Mouse (Mus musculus) heart, embryonic 13.5 days (tissue): ENCODE data around the gene Arhgef3. TPM values are rescaled to one million over a fixed set of nuclear protein-coding genes. Genes with fewer than 3 reads are reported as not detected.

Experiments
- ATAC-seq: fragments of 200-750 bp; cut with Nextera tagmentation; 2 replicates; pipeline ENCODE4 v1.8.0; 2017; ENCODE audit warnings: moderate TSS enrichment; ENCODE audit not compliant: insufficient number of reproducible peaks, low FRiP score, low TSS enrichment; ENCODE audit errors: extremely low read depth
- H3K27ac ChIP-seq: fragments of 300-500 bp; sonication (generic); replicated peaks from 2 replicates; pipeline ENCODE4 v1.5.1; 2015; ENCODE audit warnings: moderate library complexity, mild to moderate bottlenecking, inconsistent platforms
- H3K27me3 ChIP-seq: fragments of 300-500 bp; sonication (generic); replicated peaks from 2 replicates; pipeline ENCODE4 v1.6.1; 2015; ENCODE audit warnings: mild to moderate bottlenecking, inconsistent platforms
- H3K36me3 ChIP-seq: fragments of 300-500 bp; sonication (generic); 2 replicates; pipeline ENCODE4 v1.6.1; 2015; ENCODE audit warnings: mild to moderate bottlenecking, inconsistent platforms
- H3K4me1 ChIP-seq: fragments of 300-500 bp; sonication (generic); 2 replicates; pipeline ENCODE4 v1.6.1; 2015; ENCODE audit warnings: inconsistent platforms
- H3K4me2 ChIP-seq: fragments of 300-500 bp; sonication (generic); 2 replicates; pipeline ENCODE4 v1.6.1; 2015; ENCODE audit warnings: inconsistent platforms, mild to moderate bottlenecking, moderate library complexity
- H3K4me3 ChIP-seq: fragments of 300-500 bp; sonication (generic); 2 replicates; pipeline ENCODE4 v1.5.1; 2015; ENCODE audit warnings: moderate library complexity, mild to moderate bottlenecking, inconsistent platforms
- H3K9ac ChIP-seq: fragments of 300-500 bp; sonication (generic); 2 replicates; pipeline ENCODE4 v1.6.1; 2015; ENCODE audit warnings: inconsistent platforms, mild to moderate bottlenecking, moderate library complexity
- H3K9me3 ChIP-seq: fragments of 300-500 bp; sonication (generic); 2 replicates; pipeline ENCODE4 v1.6.1; 2016; ENCODE audit warnings: inconsistent platforms
- WGBS: fragments of 180-500 bp; shearing (Covaris S2); methylation state at CpG from one replicate; pipeline ENCODE4 v1.1.7; 2015; ENCODE audit warnings: mixed read lengths; 5-methylcytosine and 5-hydroxymethylcytosine counted together
- polyA plus RNA-seq: library from polyadenylated mRNA; unstranded; fragments of >200 nt; fragmentation: Nextera tagmentation; extraction: Ambion mirVana; gene quantifications from 2 replicates; pipeline ENCODE4 v1.2.1, GENCODE M21; 2015

Arhgef3 gene
- polyA plus RNA-seq, 1 experiment from 2014 or later: 13.2 TPM

GRCm38 (mm10) chr14:27299705-27300104, 185.0 kb downstream of the Arhgef3 start:
- Histone ChIP-seq H3K4me1 (peaks cover 24% of the 10 kb centered on the region), H3K4me3 (no peak overlapping the region), H3K4me2 (no peak overlapping the region), H3K9ac (no peak overlapping the region), H3K27ac (no peak overlapping the region), H3K36me3 (no peaks in the 10 kb centered on the region), H3K27me3 (no peaks in the 10 kb centered on the region), H3K9me3 (no peaks in the 10 kb centered on the region)
- 36% methylated on average over 4 of the region's 4 CpGs for WGBS
- ATAC-seq: no peak

GRCm38 (mm10) chr14:27301768-27302499, 187.2 kb downstream of the Arhgef3 start:
- Histone ChIP-seq H3K9me3 (no peaks in the 10 kb centered on the region), H3K4me2 (no peak overlapping the region), H3K36me3 (no peaks in the 10 kb centered on the region), H3K27me3 (no peaks in the 10 kb centered on the region), H3K4me1 (peaks cover 18% of the 10 kb centered on the region), H3K4me3 (no peak overlapping the region), H3K27ac (no peak overlapping the region), H3K9ac (no peak overlapping the region)
- 63% methylated on average over 5 of the region's 5 CpGs for WGBS
- no peak for ATAC-seq

GRCm38 (mm10) chr14:27303294-27303693, 188.6 kb downstream of the Arhgef3 start:
- H3K27ac ChIP-seq: no peak overlapping the region
- ATAC-seq: no peak
- H3K9ac ChIP-seq: no peak overlapping the region
- H3K4me1 ChIP-seq: peaks cover 15% of the 10 kb centered on the region
- no peak overlapping the region for H3K4me2 ChIP-seq
- H3K36me3 ChIP-seq: no peaks in the 10 kb centered on the region
- WGBS: 65% methylated on average over 4 of the region's 4 CpGs
- H3K9me3 ChIP-seq: no peaks in the 10 kb centered on the region
- H3K27me3 ChIP-seq: no peaks in the 10 kb centered on the region
- H3K4me3 ChIP-seq: no peak overlapping the region

- no peak for ATAC-seq
- no peak overlapping the region for H3K4me2 ChIP-seq
- no peaks in the 10 kb centered on the region for H3K27me3 ChIP-seq
- H3K9ac ChIP-seq: no peak overlapping the region
- no peak overlapping the region for H3K4me3 ChIP-seq
- 70% methylated on average over 4 of the region's 4 CpGs for WGBS
- H3K36me3 ChIP-seq: no peaks in the 10 kb centered on the region
- H3K4me1 ChIP-seq: peaks cover 5% of the 10 kb centered on the region; the same call in 1 of the 2 replicates
- H3K27ac ChIP-seq: no peak overlapping the region
- no peaks in the 10 kb centered on the region for H3K9me3 ChIP-seq
Measured at GRCm38 (mm10) chr14:27304408-27304807, 189.7 kb downstream of the Arhgef3 start.

GRCm38 (mm10) chr14:27308761-27309160, 194.1 kb downstream of the Arhgef3 start:
- H3K9me3 ChIP-seq: no peaks in the 10 kb centered on the region
- no peaks in the 10 kb centered on the region for H3K36me3 ChIP-seq
- H3K27ac ChIP-seq: no peak overlapping the region
- H3K4me2 ChIP-seq: no peak overlapping the region
- 76% methylated on average over 3 of the region's 3 CpGs for WGBS
- H3K4me1 ChIP-seq: no peaks in the 10 kb centered on the region
- ATAC-seq: no peak
- H3K4me3 ChIP-seq: no peak overlapping the region
- H3K27me3 ChIP-seq: no peaks in the 10 kb centered on the region
- H3K9ac ChIP-seq: no peak overlapping the region

GRCm38 (mm10) chr14:27310559-27311242, 196.0 kb downstream of the Arhgef3 start:
- H3K27me3 ChIP-seq: no peaks in the 10 kb centered on the region
- no peak overlapping the region for H3K4me2 ChIP-seq
- no peaks in the 10 kb centered on the region for H3K36me3 ChIP-seq
- H3K9me3 ChIP-seq: no peaks in the 10 kb centered on the region
- no peak overlapping the region for H3K4me3 ChIP-seq
- no peak overlapping the region for H3K9ac ChIP-seq
- WGBS: 63% methylated on average over 4 of the region's 4 CpGs
- H3K27ac ChIP-seq: no peak overlapping the region
- no peaks in the 10 kb centered on the region for H3K4me1 ChIP-seq
- ATAC-seq: no peak

- 76% methylated on average over 1 of the region's 1 CpGs for WGBS
- Histone ChIP-seq H3K4me3 (no peak overlapping the region), H3K36me3 (no peaks in the 10 kb centered on the region), H3K4me2 (no peak overlapping the region), H3K9me3 (no peaks in the 10 kb centered on the region), H3K27me3 (no peaks in the 10 kb centered on the region), H3K4me1 (no peaks in the 10 kb centered on the region), H3K9ac (no peak overlapping the region), H3K27ac (no peak overlapping the region)
- ATAC-seq: no peak
Measured at GRCm38 (mm10) chr14:27312380-27312779, 197.7 kb downstream of the Arhgef3 start.

GRCm38 (mm10) chr14:27315737-27316136, 201.0 kb downstream of the Arhgef3 start:
- H3K4me2 ChIP-seq: no peak overlapping the region
- H3K27me3 ChIP-seq: no peaks in the 10 kb centered on the region
- H3K9me3 ChIP-seq: no peaks in the 10 kb centered on the region
- H3K36me3 ChIP-seq: no peaks in the 10 kb centered on the region
- peaks cover 20% of the 10 kb centered on the region for H3K4me1 ChIP-seq
- ATAC-seq: no peak
- H3K9ac ChIP-seq: no peak overlapping the region
- H3K27ac ChIP-seq: no peak overlapping the region
- WGBS: 78% methylated on average over 6 of the region's 6 CpGs
- no peak overlapping the region for H3K4me3 ChIP-seq

- ATAC-seq: no peak
- Histone ChIP-seq H3K4me2 (no peak overlapping the region), H3K9me3 (no peaks in the 10 kb centered on the region), H3K4me1 (peaks cover 26% of the 10 kb centered on the region), H3K27me3 (no peaks in the 10 kb centered on the region), H3K36me3 (no peaks in the 10 kb centered on the region), H3K9ac (no peak overlapping the region), H3K4me3 (no peak overlapping the region), H3K27ac (no peak overlapping the region)
- 69% methylated on average over 8 of the region's 8 CpGs for WGBS
Measured at GRCm38 (mm10) chr14:27317146-27317545, 202.4 kb downstream of the Arhgef3 start.

- Histone ChIP-seq H3K4me2 (no peak overlapping the region), H3K27me3 (no peaks in the 10 kb centered on the region)
- 38% methylated on average over 7 of the region's 7 CpGs for WGBS
Measured at GRCm38 (mm10) chr14:27319386-27319785, 204.7 kb downstream of the Arhgef3 start.

GRCm38 (mm10) chr14:27322041-27322440, 207.3 kb downstream of the Arhgef3 start:
- ATAC-seq: no peak
- 47% methylated on average over 4 of the region's 4 CpGs for WGBS

More at GRCm38 (mm10) chr14:27319386-27319785, 204.7 kb downstream of the Arhgef3 start:
- Histone ChIP-seq H3K36me3 (no peaks in the 10 kb centered on the region), H3K9me3 (no peaks in the 10 kb centered on the region), H3K9ac (no peak overlapping the region), H3K27ac (no peak overlapping the region), H3K4me1 (peaks cover 30% of the 10 kb centered on the region), H3K4me3 (no peak overlapping the region)
- ATAC-seq: no peak; the same call in 1 of the 2 replicates

GRCm38 (mm10) chr14:27324689-27325088, 210.0 kb downstream of the Arhgef3 start:
- Histone ChIP-seq H3K9ac (no peak overlapping the region), H3K4me3 (no peak overlapping the region), H3K36me3 (no peaks in the 10 kb centered on the region), H3K27ac (no peak overlapping the region), H3K9me3 (no peaks in the 10 kb centered on the region), H3K4me1 (peaks cover 14% of the 10 kb centered on the region), H3K4me2 (no peak overlapping the region), H3K27me3 (no peaks in the 10 kb centered on the region)
- no peak for ATAC-seq
- WGBS: 66% methylated on average over 7 of the region's 7 CpGs

More at GRCm38 (mm10) chr14:27322041-27322440, 207.3 kb downstream of the Arhgef3 start:
- Histone ChIP-seq H3K36me3 (no peaks in the 10 kb centered on the region), H3K27ac (no peak overlapping the region), H3K4me3 (no peak overlapping the region), H3K4me1 (peaks cover 30% of the 10 kb centered on the region), H3K9me3 (no peaks in the 10 kb centered on the region), H3K4me2 (no peak overlapping the region), H3K27me3 (no peaks in the 10 kb centered on the region), H3K9ac (no peak overlapping the region)
